Mouse (Mus musculus): ENCODE results near the gene Nes. TPM values are rescaled to one million over a fixed set of nuclear protein-coding genes. Genes with fewer than 3 reads are reported as not detected.

Gene Nes
- polyA plus RNA-seq, 1 experiment: 1.4 TPM

- no peak for TF ChIP-seq POLR2A (IDR thresholded peaks at IDR 0.05; ENCODE audit: borderline replicate concordance, low read depth, low read length)
- no peak for TF ChIP-seq CTCF (IDR thresholded peaks at IDR 0.05; ENCODE audit: low read depth, low read length)
- no peak overlapping the region for H3K27ac ChIP-seq (ENCODE audit: insufficient read depth, low read depth, low read length)
- H3K4me1 ChIP-seq (ENCODE audit: control insufficient read depth, insufficient read depth, low read length): no peaks in the 10 kb centered on the region
- no peak overlapping the region for H3K4me3 ChIP-seq (ENCODE audit: insufficient read depth, low read length)
Observed at GRCm38 (mm10) chr3:87940611-87941010, 30.3 kb upstream of the Nes start.

GRCm38 (mm10) chr3:87942471-87942870 is 28.4 kb upstream of the Nes start:
- TF ChIP-seq CTCF (IDR thresholded peaks at IDR 0.05; ENCODE audit: low read depth, low read length): no peak
- no peak for TF ChIP-seq POLR2A (IDR thresholded peaks at IDR 0.05; ENCODE audit: borderline replicate concordance, low read depth, low read length)
- peaks cover 6% of the 10 kb centered on the region; the same call in 1 of the 2 replicates for H3K4me1 ChIP-seq (ENCODE audit: control insufficient read depth, insufficient read depth, low read length)
- no peak overlapping the region for H3K4me3 ChIP-seq (ENCODE audit: insufficient read depth, low read length)
- H3K27ac ChIP-seq (ENCODE audit: insufficient read depth, low read depth, low read length): no peak overlapping the region

GRCm38 (mm10) chr3:87943586-87943985 is 27.3 kb upstream of the Nes start:
- Histone ChIP-seq H3K4me1 (ENCODE audit: control insufficient read depth, insufficient read depth, low read length) (peaks cover 6% of the 10 kb centered on the region; the same call in 1 of the 2 replicates), H3K27ac (ENCODE audit: insufficient read depth, low read depth, low read length) (no peak overlapping the region), H3K4me3 (ENCODE audit: insufficient read depth, low read length) (no peak overlapping the region)
- TF ChIP-seq CTCF (IDR thresholded peaks at IDR 0.05; ENCODE audit: low read depth, low read length): no peak
- TF ChIP-seq POLR2A (IDR thresholded peaks at IDR 0.05; ENCODE audit: borderline replicate concordance, low read depth, low read length): no peak

GRCm38 (mm10) chr3:87944838-87945600 is 25.9 kb upstream of the Nes start:
- no peak overlapping the region for H3K4me3 ChIP-seq (ENCODE audit: insufficient read depth, low read length)

GRCm38 (mm10) chr3:87945781-87946540 is 24.9 kb upstream of the Nes start:
- peaks cover 6% of the 10 kb centered on the region; the same call in 1 of the 2 replicates for H3K4me1 ChIP-seq (ENCODE audit: control insufficient read depth, insufficient read depth, low read length)
- no peak for TF ChIP-seq POLR2A (IDR thresholded peaks at IDR 0.05; ENCODE audit: borderline replicate concordance, low read depth, low read length)
- no peak overlapping the region for H3K4me3 ChIP-seq (ENCODE audit: insufficient read depth, low read length)
- H3K27ac ChIP-seq (ENCODE audit: insufficient read depth, low read depth, low read length): no peak overlapping the region

More at GRCm38 (mm10) chr3:87944838-87945600, 25.9 kb upstream of the Nes start:
- TF ChIP-seq CTCF (IDR thresholded peaks at IDR 0.05; ENCODE audit: low read depth, low read length): no peak
- no peak for TF ChIP-seq POLR2A (IDR thresholded peaks at IDR 0.05; ENCODE audit: borderline replicate concordance, low read depth, low read length)
- H3K27ac ChIP-seq (ENCODE audit: insufficient read depth, low read depth, low read length): no peak overlapping the region
- H3K4me1 ChIP-seq (ENCODE audit: control insufficient read depth, insufficient read depth, low read length): peaks cover 6% of the 10 kb centered on the region; the same call in 1 of the 2 replicates

- TF ChIP-seq POLR2A (IDR thresholded peaks at IDR 0.05; ENCODE audit: borderline replicate concordance, low read depth, low read length) (no peak), CTCF (IDR thresholded peaks at IDR 0.05; ENCODE audit: low read depth, low read length) (no peak)
- H3K4me1 ChIP-seq (ENCODE audit: control insufficient read depth, insufficient read depth, low read length): peaks cover 6% of the 10 kb centered on the region; the same call in 1 of the 2 replicates
- no peak overlapping the region for H3K4me3 ChIP-seq (ENCODE audit: insufficient read depth, low read length)
- no peak overlapping the region for H3K27ac ChIP-seq (ENCODE audit: insufficient read depth, low read depth, low read length)
Observed at GRCm38 (mm10) chr3:87946541-87946860, 24.4 kb upstream of the Nes start.

GRCm38 (mm10) chr3:87947056-87947810 is 23.6 kb upstream of the Nes start:
- Histone ChIP-seq H3K4me3 (ENCODE audit: insufficient read depth, low read length) (0 out of 2 replicates have a peak overlapping the region, but pooled peaks have one; percentile 3), H3K4me1 (ENCODE audit: control insufficient read depth, insufficient read depth, low read length) (peaks cover 6% of the 10 kb centered on the region; the same call in 1 of the 2 replicates), H3K27ac (ENCODE audit: insufficient read depth, low read depth, low read length) (no peak overlapping the region)
- TF ChIP-seq POLR2A (IDR thresholded peaks at IDR 0.05; ENCODE audit: borderline replicate concordance, low read depth, low read length) (no peak), CTCF (IDR thresholded peaks at IDR 0.05; ENCODE audit: low read depth, low read length) (no peak)

- no peak overlapping the region for H3K4me3 ChIP-seq (ENCODE audit: insufficient read depth, low read length)
- TF ChIP-seq POLR2A (IDR thresholded peaks at IDR 0.05; ENCODE audit: borderline replicate concordance, low read depth, low read length) (no peak), CTCF (IDR thresholded peaks at IDR 0.05; ENCODE audit: low read depth, low read length) (no peak)
- no peak overlapping the region for H3K27ac ChIP-seq (ENCODE audit: insufficient read depth, low read depth, low read length)
- H3K4me1 ChIP-seq (ENCODE audit: control insufficient read depth, insufficient read depth, low read length): peaks cover 6% of the 10 kb centered on the region; the same call in 1 of the 2 replicates
Observed at GRCm38 (mm10) chr3:87947811-87948199, 23.1 kb upstream of the Nes start.

- no peak within 1 kb of the TSS; the same call in 1 of the 2 replicates for H3K4me3 ChIP-seq (ENCODE audit: insufficient read depth, low read length)
- no peak within 1 kb of the TSS for H3K27ac ChIP-seq (ENCODE audit: insufficient read depth, low read depth, low read length)
- peaks cover 6% of the 10 kb centered on the region; the same call in 1 of the 2 replicates for H3K4me1 ChIP-seq (ENCODE audit: control insufficient read depth, insufficient read depth, low read length)
- TF ChIP-seq CTCF (IDR thresholded peaks at IDR 0.05; ENCODE audit: low read depth, low read length) (no peak), POLR2A (IDR thresholded peaks at IDR 0.05; ENCODE audit: borderline replicate concordance, low read depth, low read length) (no peak)
Observed at GRCm38 (mm10) chr3:87948378-87949265, 22.3 kb upstream of the Nes start, which contains the start of gene Crabp2. TSS of gene Crabp2 (plus strand) at chr3:87948666.

Measured in bone marrow macrophage, adult 2 months (primary cell).